Mouse (Mus musculus): ENCODE data around the gene Gm45785. TPM values are rescaled to one million over a fixed set of nuclear protein-coding genes. Genes with fewer than 3 reads are reported as not detected.
A peak's percentile ranks its signal among the peaks of the same experiment; 100 is the strongest.

Gm45785 gene
- polyA plus RNA-seq (2014; fragmentation: Nextera tagmentation; extraction: Ambion mirVana) = not detected in 2 replicates

DNA sequence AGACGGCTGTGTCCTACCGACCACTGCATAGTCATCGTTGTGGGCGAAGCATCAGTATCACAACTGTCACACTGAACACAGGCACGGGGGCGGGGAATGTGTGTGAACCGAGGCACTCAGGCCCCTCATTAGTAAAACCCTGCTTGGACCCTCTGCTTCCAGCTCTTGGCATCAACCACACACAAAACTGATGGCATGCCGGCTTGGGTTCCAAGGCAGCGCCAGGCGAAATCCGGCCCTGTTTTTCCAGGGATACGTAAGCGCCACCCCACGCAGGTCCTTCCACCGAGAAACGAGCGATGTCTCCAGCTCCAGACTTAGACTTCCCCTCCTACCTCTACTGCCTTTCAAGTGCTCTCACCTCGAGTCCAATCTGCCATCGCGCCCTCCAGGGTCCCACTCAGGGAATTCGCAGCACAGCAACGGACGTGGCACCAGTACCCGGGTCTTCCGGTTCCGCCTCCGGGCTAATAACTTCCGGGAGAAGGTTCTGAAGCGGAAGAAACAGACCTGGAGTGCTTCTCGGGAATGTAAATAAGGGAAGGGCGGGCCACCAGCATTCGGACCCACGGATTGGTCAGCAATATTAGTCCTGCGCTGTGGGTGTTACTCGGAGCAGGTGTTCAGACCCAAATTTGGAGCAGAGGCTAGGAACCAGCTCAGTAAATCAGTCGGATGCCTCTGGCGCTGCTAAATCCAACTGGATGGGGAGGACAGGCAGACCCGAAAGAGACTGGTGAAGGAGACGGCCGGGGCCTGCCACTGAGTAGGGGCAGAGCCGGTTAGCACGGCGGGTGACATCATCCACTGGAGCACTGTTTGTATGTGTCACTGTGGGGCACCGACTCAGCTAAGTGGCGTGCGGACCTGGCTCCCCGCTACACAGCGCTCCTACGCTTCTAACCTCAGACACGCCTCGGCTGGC lies at the start of gene Gm45785:
Gene Gm45785 (minus strand): TSS at position 472 of the 925 bp plus-strand sequence.
- ATAC-seq (ENCODE audit: insufficient number of reproducible peaks, insufficient read depth, low FRiP score, low read depth) = peak; percentile 87
- WGBS = 1% methylated on average over 51 of the region's 51 CpGs
- H3K27me3 ChIP-seq (ENCODE audit: control insufficient read depth, insufficient read depth, low read length) = no peaks in the 10 kb centered on the region
- peak within 1 kb of the TSS; percentile 94 for H3K27ac ChIP-seq (ENCODE audit: low read length)
- peak within 1 kb of the TSS; percentile 99 for H3K4me2 ChIP-seq (replicated peaks; ENCODE audit: low read depth, low read length)
- peak within 1 kb of the TSS; percentile 88 for H3K9ac ChIP-seq (replicated peaks; ENCODE audit: low read depth, low read length)
- peaks cover 48% of the 10 kb centered on the region for H3K36me3 ChIP-seq (ENCODE audit: control insufficient read depth, insufficient read depth, low read length)
- H3K4me1 ChIP-seq (ENCODE audit: control insufficient read depth, insufficient read depth, low read length) = peaks cover 13% of the 10 kb centered on the region
- no peaks in the 10 kb centered on the region for H3K9me3 ChIP-seq (ENCODE audit: control insufficient read depth, low read depth, low read length)
- H3K4me3 ChIP-seq (ENCODE audit: low read depth, low read length) = peak within 1 kb of the TSS; percentile 87

DNA sequence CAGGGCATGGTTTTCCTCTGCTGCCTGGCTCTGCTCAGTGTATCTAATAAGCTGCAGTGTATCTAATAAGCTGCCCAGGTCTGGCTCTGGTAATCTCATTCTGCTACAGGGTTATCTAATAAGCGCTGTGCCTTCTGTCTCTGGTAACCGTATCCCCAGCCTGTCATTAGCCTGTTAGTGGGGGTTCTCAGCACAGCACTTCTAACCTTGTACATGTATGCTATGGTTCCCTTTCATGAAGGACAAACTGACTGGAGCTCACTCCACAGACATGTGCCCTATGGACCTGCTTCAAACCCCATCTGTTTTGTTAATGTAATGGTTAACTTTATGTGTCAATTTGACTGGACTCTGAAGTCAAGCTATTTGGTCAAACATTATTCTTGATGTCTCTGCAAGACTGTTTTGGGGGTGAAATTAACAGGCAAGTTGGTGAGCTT lies 49.5 kb upstream of the Gm45785 start:
- H3K4me3 ChIP-seq (ENCODE audit: low read depth, low read length) = no peak overlapping the region
- no peaks in the 10 kb centered on the region for H3K9me3 ChIP-seq (ENCODE audit: control insufficient read depth, low read depth, low read length)
- 77% methylated on average over 2 of the region's 2 CpGs for WGBS
- no peak overlapping the region for H3K27ac ChIP-seq (ENCODE audit: low read length)
- no peaks in the 10 kb centered on the region for H3K27me3 ChIP-seq (ENCODE audit: control insufficient read depth, insufficient read depth, low read length)
- H3K4me1 ChIP-seq (ENCODE audit: control insufficient read depth, insufficient read depth, low read length) = no peaks in the 10 kb centered on the region
- no peaks in the 10 kb centered on the region for H3K36me3 ChIP-seq (ENCODE audit: control insufficient read depth, insufficient read depth, low read length)
- no peak overlapping the region for H3K4me2 ChIP-seq (replicated peaks; ENCODE audit: low read depth, low read length)
- no peak overlapping the region for H3K9ac ChIP-seq (replicated peaks; ENCODE audit: low read depth, low read length)
- no peak for ATAC-seq (ENCODE audit: insufficient number of reproducible peaks, insufficient read depth, low FRiP score, low read depth)

DNA sequence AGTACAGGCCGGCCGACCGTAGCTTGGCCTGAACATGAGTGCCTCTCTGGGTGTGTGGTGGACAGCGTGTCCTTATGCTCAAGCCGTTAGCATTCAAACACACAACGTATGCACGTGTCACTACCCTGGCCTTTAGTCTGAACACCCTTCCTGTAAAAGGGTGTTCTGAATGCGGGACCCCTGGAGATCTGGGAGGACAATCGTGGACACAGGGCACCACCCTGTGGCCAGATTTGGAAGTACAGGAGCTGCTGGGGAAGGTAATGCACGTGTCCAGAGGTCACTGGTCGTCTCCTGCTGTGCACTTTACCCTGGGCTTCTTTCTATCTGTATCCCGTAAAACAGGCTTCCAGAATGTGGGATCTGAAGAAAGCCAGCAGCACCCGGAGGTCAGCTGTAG lies 47.1 kb upstream of the Gm45785 start:
- Histone ChIP-seq H3K4me2 (replicated peaks; ENCODE audit: low read depth, low read length) (no peak overlapping the region), H3K4me1 (ENCODE audit: control insufficient read depth, insufficient read depth, low read length) (no peaks in the 10 kb centered on the region), H3K36me3 (ENCODE audit: control insufficient read depth, insufficient read depth, low read length) (peaks cover 10% of the 10 kb centered on the region), H3K9me3 (ENCODE audit: control insufficient read depth, low read depth, low read length) (no peaks in the 10 kb centered on the region), H3K27ac (ENCODE audit: low read length) (no peak overlapping the region), H3K27me3 (ENCODE audit: control insufficient read depth, insufficient read depth, low read length) (no peaks in the 10 kb centered on the region), H3K4me3 (ENCODE audit: low read depth, low read length) (no peak overlapping the region), H3K9ac (replicated peaks; ENCODE audit: low read depth, low read length) (no peak overlapping the region)
- 24% methylated on average over 13 of the region's 13 CpGs for WGBS
- ATAC-seq (ENCODE audit: insufficient number of reproducible peaks, insufficient read depth, low FRiP score, low read depth) = peak; percentile 35; the same call in 1 of the 2 replicates

DNA sequence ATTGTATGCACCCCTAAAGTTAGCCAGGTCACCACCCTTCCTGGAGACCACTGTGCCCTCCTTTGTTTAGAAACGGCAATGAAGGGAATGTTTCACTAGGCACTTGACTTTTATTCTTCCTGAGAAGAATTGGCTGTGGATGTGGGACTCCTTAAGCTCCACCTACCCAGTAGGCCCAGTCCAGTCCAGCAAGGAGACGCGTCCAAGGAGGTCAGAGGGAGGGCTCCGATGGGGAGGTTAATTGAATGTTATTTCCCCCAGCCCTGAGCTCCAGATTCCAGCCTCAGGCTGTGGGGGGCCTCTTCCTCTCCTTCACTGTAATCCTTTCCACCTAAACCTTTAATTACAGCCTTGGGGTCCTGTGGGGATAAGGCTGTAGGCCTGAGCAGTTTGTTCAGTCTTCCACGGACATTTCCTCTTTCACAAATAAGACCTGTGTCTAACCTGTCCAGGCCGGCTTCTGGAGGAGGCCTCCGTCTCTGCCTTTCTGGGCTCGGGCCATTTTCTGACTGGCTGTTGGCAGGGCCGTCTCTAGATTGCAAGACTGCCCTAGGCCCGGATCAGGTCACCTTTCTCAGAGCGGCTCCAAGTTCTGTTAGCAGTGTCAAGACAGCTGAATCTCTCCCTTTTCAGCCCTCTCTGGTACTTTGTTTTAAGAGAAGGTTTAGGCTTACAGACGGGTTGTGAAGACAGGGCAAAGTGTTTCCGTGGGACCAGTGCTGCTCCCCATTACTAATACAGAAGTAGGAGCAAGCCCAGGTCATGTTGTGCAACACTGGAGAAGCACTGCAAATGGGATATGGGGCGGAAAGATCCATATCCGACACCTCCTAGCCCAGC lies 46.1 kb upstream of the Gm45785 start:
- WGBS = 79% methylated on average over 15 of the region's 15 CpGs
- Histone ChIP-seq H3K27me3 (ENCODE audit: control insufficient read depth, insufficient read depth, low read length) (no peaks in the 10 kb centered on the region), H3K27ac (ENCODE audit: low read length) (no peak overlapping the region), H3K4me2 (replicated peaks; ENCODE audit: low read depth, low read length) (no peak overlapping the region), H3K9ac (replicated peaks; ENCODE audit: low read depth, low read length) (no peak overlapping the region), H3K4me1 (ENCODE audit: control insufficient read depth, insufficient read depth, low read length) (no peaks in the 10 kb centered on the region), H3K36me3 (ENCODE audit: control insufficient read depth, insufficient read depth, low read length) (peaks cover 18% of the 10 kb centered on the region), H3K4me3 (ENCODE audit: low read depth, low read length) (no peak overlapping the region), H3K9me3 (ENCODE audit: control insufficient read depth, low read depth, low read length) (no peaks in the 10 kb centered on the region)
- ATAC-seq (ENCODE audit: insufficient number of reproducible peaks, insufficient read depth, low FRiP score, low read depth) = no peak

DNA sequence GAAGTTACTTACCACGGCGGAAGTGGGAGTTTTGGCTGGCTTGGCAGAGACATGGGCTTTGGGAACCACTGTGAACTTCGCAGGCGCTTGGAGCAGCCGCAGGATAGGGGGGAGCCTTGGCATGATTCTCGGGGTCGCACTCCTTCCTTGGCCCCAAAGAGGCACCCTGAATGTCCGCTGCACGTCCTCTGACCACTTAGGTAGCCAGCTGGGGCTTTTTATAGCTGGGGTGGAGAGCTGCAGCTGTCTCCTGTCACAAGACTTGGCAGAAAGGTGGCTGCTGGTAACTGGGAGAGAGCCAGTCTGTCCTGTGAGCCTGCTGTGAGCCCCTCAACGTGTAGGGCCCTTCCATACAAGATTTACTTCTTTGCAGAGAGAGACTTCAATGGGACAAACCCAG lies 44.1 kb upstream of the Gm45785 start, which contains the start of gene Cox8b:
Gene Cox8b (minus strand): TSS at position 227 of the 400 bp plus-strand sequence.
- Histone ChIP-seq H3K4me1 (ENCODE audit: control insufficient read depth, insufficient read depth, low read length) (no peaks in the 10 kb centered on the region), H3K4me3 (ENCODE audit: low read depth, low read length) (no peak within 1 kb of the TSS), H3K27ac (ENCODE audit: low read length) (no peak within 1 kb of the TSS), H3K36me3 (ENCODE audit: control insufficient read depth, insufficient read depth, low read length) (peaks cover 27% of the 10 kb centered on the region), H3K4me2 (replicated peaks; ENCODE audit: low read depth, low read length) (no peak within 1 kb of the TSS), H3K27me3 (ENCODE audit: control insufficient read depth, insufficient read depth, low read length) (no peaks in the 10 kb centered on the region), H3K9ac (replicated peaks; ENCODE audit: low read depth, low read length) (no peak within 1 kb of the TSS), H3K9me3 (ENCODE audit: control insufficient read depth, low read depth, low read length) (no peaks in the 10 kb centered on the region)
- no peak for ATAC-seq (ENCODE audit: insufficient number of reproducible peaks, insufficient read depth, low FRiP score, low read depth)
- 51% methylated on average over 10 of the region's 10 CpGs for WGBS

DNA sequence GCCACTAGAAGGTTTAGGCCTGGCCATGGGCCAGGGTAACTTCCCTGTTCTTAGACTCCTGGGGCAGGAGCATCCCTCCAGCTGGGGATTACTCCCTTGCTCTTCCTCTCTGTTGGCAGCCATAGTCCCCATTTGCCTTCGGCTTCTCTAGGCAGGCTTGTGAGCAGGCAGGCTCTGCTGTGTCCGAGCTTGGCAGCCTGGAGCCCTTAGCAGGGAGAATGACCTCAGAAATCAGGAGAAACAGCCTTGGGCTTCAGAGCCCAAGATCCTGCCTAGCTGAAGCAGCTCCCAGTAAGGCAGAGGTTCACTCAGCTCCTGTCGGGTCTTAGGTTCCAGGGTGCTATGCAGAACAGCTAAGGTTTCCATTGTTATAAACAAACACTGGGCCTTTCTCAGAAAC lies 43.0 kb upstream of the Gm45785 start:
- ATAC-seq (ENCODE audit: insufficient number of reproducible peaks, insufficient read depth, low FRiP score, low read depth) = no peak

DNA sequence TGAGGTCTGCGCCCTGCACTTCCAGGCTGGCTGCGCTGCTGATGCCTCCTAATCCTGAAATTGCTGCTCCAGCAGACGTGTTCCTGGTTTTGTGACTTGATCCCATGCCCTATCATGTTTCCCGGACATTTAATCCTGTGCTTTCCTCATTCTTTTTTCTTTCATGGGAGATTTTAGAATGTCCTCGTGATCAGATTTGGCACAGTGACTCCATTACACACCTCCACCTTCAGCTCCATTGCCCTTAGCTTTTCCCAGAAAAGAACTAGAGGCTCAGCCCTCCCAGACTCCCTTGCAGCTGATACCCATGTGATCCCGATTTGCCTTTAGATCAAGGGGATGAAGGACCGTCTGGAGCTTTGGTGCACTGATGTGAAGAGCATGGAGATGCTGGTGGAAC lies 41.7 kb upstream of the Gm45785 start:
- no peaks in the 10 kb centered on the region for H3K27me3 ChIP-seq (ENCODE audit: control insufficient read depth, insufficient read depth, low read length)
- 87% methylated on average over 7 of the region's 7 CpGs for WGBS
- H3K4me1 ChIP-seq (ENCODE audit: control insufficient read depth, insufficient read depth, low read length) = no peaks in the 10 kb centered on the region
- no peak overlapping the region for H3K4me2 ChIP-seq (replicated peaks; ENCODE audit: low read depth, low read length)
- no peaks in the 10 kb centered on the region for H3K9me3 ChIP-seq (ENCODE audit: control insufficient read depth, low read depth, low read length)
- no peak overlapping the region for H3K27ac ChIP-seq (ENCODE audit: low read length)
- H3K36me3 ChIP-seq (ENCODE audit: control insufficient read depth, insufficient read depth, low read length) = peaks cover 36% of the 10 kb centered on the region
- no peak overlapping the region for H3K9ac ChIP-seq (replicated peaks; ENCODE audit: low read depth, low read length)
- ATAC-seq (ENCODE audit: insufficient number of reproducible peaks, insufficient read depth, low FRiP score, low read depth) = no peak
- no peak overlapping the region for H3K4me3 ChIP-seq (ENCODE audit: low read depth, low read length)

More for the DNA sequence above, 43.0 kb upstream of the Gm45785 start:
- no peaks in the 10 kb centered on the region for H3K4me1 ChIP-seq (ENCODE audit: control insufficient read depth, insufficient read depth, low read length)
- no peak overlapping the region for H3K4me3 ChIP-seq (ENCODE audit: low read depth, low read length)
- WGBS = 69% methylated on average over 3 of the region's 3 CpGs
- no peak overlapping the region for H3K9ac ChIP-seq (replicated peaks; ENCODE audit: low read depth, low read length)
- H3K27ac ChIP-seq (ENCODE audit: low read length) = no peak overlapping the region
- H3K4me2 ChIP-seq (replicated peaks; ENCODE audit: low read depth, low read length) = no peak overlapping the region
- H3K27me3 ChIP-seq (ENCODE audit: control insufficient read depth, insufficient read depth, low read length) = no peaks in the 10 kb centered on the region
- H3K36me3 ChIP-seq (ENCODE audit: control insufficient read depth, insufficient read depth, low read length) = peaks cover 34% of the 10 kb centered on the region
- no peaks in the 10 kb centered on the region for H3K9me3 ChIP-seq (ENCODE audit: control insufficient read depth, low read depth, low read length)

DNA sequence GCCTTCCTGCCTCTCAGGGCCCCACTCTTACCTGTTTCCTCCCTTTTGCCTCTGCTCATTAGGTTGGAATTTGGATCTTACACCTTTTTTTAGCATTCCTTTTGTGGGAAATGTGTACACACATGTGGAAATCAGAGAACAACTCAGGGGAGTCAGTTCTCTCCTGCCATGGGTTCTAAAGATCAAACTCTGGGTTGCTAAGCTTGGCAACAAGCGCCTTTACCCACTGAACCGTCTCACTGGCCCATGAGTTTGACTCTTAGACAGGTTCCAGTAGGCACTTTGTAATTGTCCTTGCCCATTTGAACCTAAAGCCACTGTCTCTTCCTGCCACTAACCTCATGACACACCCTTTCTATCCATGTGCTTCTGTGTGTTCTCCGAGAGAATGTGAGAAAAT lies 38.5 kb upstream of the Gm45785 start:
- Histone ChIP-seq H3K4me2 (replicated peaks; ENCODE audit: low read depth, low read length) (no peak overlapping the region), H3K4me1 (ENCODE audit: control insufficient read depth, insufficient read depth, low read length) (no peaks in the 10 kb centered on the region), H3K9me3 (ENCODE audit: control insufficient read depth, low read depth, low read length) (no peaks in the 10 kb centered on the region), H3K27me3 (ENCODE audit: control insufficient read depth, insufficient read depth, low read length) (no peaks in the 10 kb centered on the region), H3K9ac (replicated peaks; ENCODE audit: low read depth, low read length) (no peak overlapping the region), H3K27ac (ENCODE audit: low read length) (no peak overlapping the region), H3K36me3 (ENCODE audit: control insufficient read depth, insufficient read depth, low read length) (peaks cover 55% of the 10 kb centered on the region), H3K4me3 (ENCODE audit: low read depth, low read length) (no peak overlapping the region)
- WGBS = 97% methylated on average over 3 of the region's 3 CpGs
- no peak for ATAC-seq (ENCODE audit: insufficient number of reproducible peaks, insufficient read depth, low FRiP score, low read depth)

Measured in stomach, embryonic 14.5 days (tissue).